In genomic region chr1:75570403-75570802, GRCm38 (mm10) we compare ENCODE assay signal across 13 mouse cellular contexts.
"Had no signal": no experiment of that assay in that cellular context is flagged by ENCODE, and none has a peak within 500 bp of the region (broad histone marks: within the 10 kb centered on the region; RNA-seq: fewer than 3 reads in every experiment).

No protein-coding gene starts in this region.

- H3K27ac ChIP-seq: limb, embryonic 15.5 days; liver, embryonic 12.5 days; midbrain, embryonic 13.5 days; neural tube, embryonic 15.5 days had no signal

- H3K36me3 ChIP-seq: limb, embryonic 15.5 days; liver, embryonic 12.5 days; midbrain, embryonic 13.5 days; neural tube, embryonic 15.5 days had no signal

- H3K9ac ChIP-seq: limb, embryonic 15.5 days; liver, embryonic 12.5 days; lung, embryonic 14.5 days; midbrain, embryonic 13.5 days; neural tube, embryonic 15.5 days had no signal

- H3K4me2 ChIP-seq: limb, embryonic 15.5 days; liver, embryonic 12.5 days; lung, embryonic 14.5 days; midbrain, embryonic 13.5 days; neural tube, embryonic 15.5 days had no signal

- H3K4me1 ChIP-seq: limb, embryonic 15.5 days; liver, embryonic 12.5 days; midbrain, embryonic 13.5 days; neural tube, embryonic 15.5 days had no signal

- H3K4me3 ChIP-seq: limb, embryonic 15.5 days; liver, embryonic 12.5 days; midbrain, embryonic 13.5 days; myocyte; neural tube, embryonic 15.5 days had no signal

- DNase-seq: kidney, postnatal 36 days; layer of hippocampus, adult 9-11 months; layer of hippocampus, postnatal 36 days; lung, embryonic 14.5 days; lung, postnatal 10 days; right cerebral cortex, adult 18-20 months; right cerebral cortex, postnatal 25 days; thymus, postnatal 36 days had no signal

- ATAC-seq: liver, embryonic 12.5 days; midbrain, embryonic 13.5 days had no signal

- H3K27me3 ChIP-seq: limb, embryonic 15.5 days; midbrain, embryonic 13.5 days; neural tube, embryonic 15.5 days had no signal

- H3K9me3 ChIP-seq: limb, embryonic 15.5 days; liver, embryonic 12.5 days; midbrain, embryonic 13.5 days; neural tube, embryonic 15.5 days had no signal
